Mouse (Mus musculus): ENCODE data around the gene Nkapd1.

DNA sequence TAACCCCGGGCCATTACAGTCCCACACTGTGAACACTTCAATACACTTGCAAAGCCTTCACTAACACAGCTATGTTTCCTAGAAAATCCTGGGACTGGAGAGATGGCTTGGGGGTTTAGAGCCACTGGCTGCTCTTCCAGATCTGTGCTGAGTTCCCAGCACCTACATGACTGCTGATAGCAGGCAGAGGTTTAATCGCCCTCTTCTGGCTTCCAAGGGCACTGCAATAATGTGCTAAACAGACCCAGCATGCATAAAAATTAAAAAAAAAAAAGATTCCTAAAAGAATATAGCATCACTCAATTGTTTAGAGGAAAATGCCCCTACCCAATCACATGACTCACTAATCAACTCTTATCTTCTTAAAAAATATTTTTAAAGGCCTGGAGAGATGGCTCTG lies 15.8 kb upstream of the Nkapd1 start:
- TF ChIP-seq CTCF (IDR thresholded peaks at IDR 0.05; ENCODE audit: low read depth, low read length) (peak; percentile 23), POLR2A (IDR thresholded peaks at IDR 0.05; ENCODE audit: borderline replicate concordance, low read depth, low read length) (no peak)

All from bone marrow macrophage, adult 2 months (primary cell).